Mouse (Mus musculus): ENCODE measurements at regions not wholly inside any gene's neighbourhood (a gene's known extent, or its start where the extent isn't known, plus 50 kb on each side); places are given as distances from the start of the nearest gene placed in this dataset.

DNA sequence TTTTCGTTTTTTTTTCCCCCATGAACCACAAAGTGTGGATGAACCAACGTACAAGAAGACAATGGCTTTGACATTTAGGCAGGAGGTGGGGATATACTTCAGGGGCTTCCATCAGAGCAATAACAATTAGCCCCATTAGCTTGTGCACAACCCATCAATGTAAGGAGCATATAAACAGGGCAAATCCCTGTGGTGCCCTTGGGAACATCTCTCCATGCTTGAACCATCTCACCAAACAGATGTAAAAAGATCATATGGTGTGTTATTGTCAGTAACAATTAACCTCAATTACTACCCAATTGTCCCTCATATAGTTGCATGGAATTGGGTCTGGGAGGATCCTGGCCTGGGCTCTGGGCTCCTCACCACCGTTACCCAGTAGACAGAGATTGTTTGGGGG, 328.5 kb downstream of the Pik3r1 start:
- H3K4me1 ChIP-seq (replicated peaks; ENCODE audit: control insufficient read depth, insufficient read depth, low read length), result no peaks in the 10 kb centered on the region
- no peak overlapping the region for H3K4me3 ChIP-seq (ENCODE audit: low read depth, low read length)
- no peak for TF ChIP-seq CTCF (IDR thresholded peaks at IDR 0.05; ENCODE audit: low read depth)
- no peak overlapping the region for H3K4me2 ChIP-seq (replicated peaks; ENCODE audit: low read depth)
- H3K9me3 ChIP-seq (ENCODE audit: control insufficient read depth), result no peaks in the 10 kb centered on the region
- WGBS, result 82% methylated on average over 3 of the region's 3 CpGs
- H3K27me3 ChIP-seq (replicated peaks; ENCODE audit: control insufficient read depth, insufficient read depth, low read length), result no peaks in the 10 kb centered on the region
- H3K36me3 ChIP-seq (ENCODE audit: control insufficient read depth, insufficient read depth), result no peaks in the 10 kb centered on the region
- no peak for ATAC-seq
- no peak overlapping the region for H3K27ac ChIP-seq (ENCODE audit: low read depth, low read length)
- no peak overlapping the region for H3K9ac ChIP-seq (ENCODE audit: low read depth, low read length)

DNA sequence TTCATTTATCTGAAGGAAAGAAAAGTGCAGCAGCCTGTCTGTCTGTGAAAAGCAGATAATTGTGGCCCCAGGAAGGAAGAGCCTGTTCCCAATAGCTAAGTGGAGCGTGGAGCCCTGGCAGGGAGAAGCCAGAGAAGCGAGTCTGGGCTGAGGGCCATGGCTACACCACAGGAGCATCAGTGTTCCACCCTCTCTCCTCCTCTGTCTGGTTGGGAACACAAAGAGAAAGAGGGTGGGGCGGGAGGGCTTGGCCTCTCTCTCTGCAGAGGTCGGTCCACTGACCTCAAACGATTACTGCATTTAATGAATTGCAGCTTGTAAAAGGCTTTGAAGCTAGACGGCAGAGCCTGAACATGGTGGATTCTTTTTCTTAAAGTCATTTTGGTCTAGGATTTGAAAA, 329.0 kb downstream of the Pik3r1 start:
- Histone ChIP-seq H3K36me3 (ENCODE audit: control insufficient read depth, insufficient read depth) (no peaks in the 10 kb centered on the region), H3K9me3 (ENCODE audit: control insufficient read depth) (no peaks in the 10 kb centered on the region), H3K4me2 (replicated peaks; ENCODE audit: low read depth) (no peak overlapping the region), H3K27me3 (replicated peaks; ENCODE audit: control insufficient read depth, insufficient read depth, low read length) (no peaks in the 10 kb centered on the region), H3K9ac (ENCODE audit: low read depth, low read length) (no peak overlapping the region), H3K4me1 (replicated peaks; ENCODE audit: control insufficient read depth, insufficient read depth, low read length) (no peaks in the 10 kb centered on the region), H3K4me3 (ENCODE audit: low read depth, low read length) (no peak overlapping the region), H3K27ac (ENCODE audit: low read depth, low read length) (no peak overlapping the region)
- ATAC-seq, result no peak
- TF ChIP-seq CTCF (IDR thresholded peaks at IDR 0.05; ENCODE audit: low read depth), result no peak
- 34% methylated on average over 6 of the region's 6 CpGs for WGBS

DNA sequence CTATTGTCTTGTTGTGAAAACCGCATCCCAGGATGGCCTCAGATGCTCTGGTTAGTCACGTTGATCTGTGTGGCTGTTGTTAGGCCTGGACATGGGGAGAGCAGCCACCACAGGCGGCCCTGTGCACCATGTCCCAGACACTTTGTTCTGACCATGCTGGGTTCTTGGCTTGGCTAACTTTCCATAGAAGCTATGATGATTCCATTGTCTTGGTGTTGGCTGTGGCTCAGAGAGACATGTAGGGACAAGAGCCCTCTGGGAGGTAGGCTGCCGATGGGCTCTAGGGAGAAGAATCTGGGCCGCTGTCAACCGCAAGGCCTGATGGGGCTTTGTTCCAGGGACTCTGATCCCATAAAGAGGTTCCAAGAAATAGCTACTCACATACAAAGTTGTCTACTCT, 334.9 kb downstream of the Pik3r1 start:
- Histone ChIP-seq H3K27me3 (replicated peaks; ENCODE audit: control insufficient read depth, insufficient read depth, low read length) (no peaks in the 10 kb centered on the region), H3K4me2 (replicated peaks; ENCODE audit: low read depth) (no peak overlapping the region), H3K4me1 (replicated peaks; ENCODE audit: control insufficient read depth, insufficient read depth, low read length) (peaks cover 5% of the 10 kb centered on the region; the same call in 1 of the 2 replicates), H3K36me3 (ENCODE audit: control insufficient read depth, insufficient read depth) (no peaks in the 10 kb centered on the region), H3K27ac (ENCODE audit: low read depth, low read length) (no peak overlapping the region), H3K4me3 (ENCODE audit: low read depth, low read length) (no peak overlapping the region), H3K9me3 (ENCODE audit: control insufficient read depth) (no peaks in the 10 kb centered on the region), H3K9ac (ENCODE audit: low read depth, low read length) (no peak overlapping the region)
- no peak for ATAC-seq
- WGBS, result 95% methylated on average over 6 of the region's 6 CpGs
- no peak for TF ChIP-seq CTCF (IDR thresholded peaks at IDR 0.05; ENCODE audit: low read depth)

DNA sequence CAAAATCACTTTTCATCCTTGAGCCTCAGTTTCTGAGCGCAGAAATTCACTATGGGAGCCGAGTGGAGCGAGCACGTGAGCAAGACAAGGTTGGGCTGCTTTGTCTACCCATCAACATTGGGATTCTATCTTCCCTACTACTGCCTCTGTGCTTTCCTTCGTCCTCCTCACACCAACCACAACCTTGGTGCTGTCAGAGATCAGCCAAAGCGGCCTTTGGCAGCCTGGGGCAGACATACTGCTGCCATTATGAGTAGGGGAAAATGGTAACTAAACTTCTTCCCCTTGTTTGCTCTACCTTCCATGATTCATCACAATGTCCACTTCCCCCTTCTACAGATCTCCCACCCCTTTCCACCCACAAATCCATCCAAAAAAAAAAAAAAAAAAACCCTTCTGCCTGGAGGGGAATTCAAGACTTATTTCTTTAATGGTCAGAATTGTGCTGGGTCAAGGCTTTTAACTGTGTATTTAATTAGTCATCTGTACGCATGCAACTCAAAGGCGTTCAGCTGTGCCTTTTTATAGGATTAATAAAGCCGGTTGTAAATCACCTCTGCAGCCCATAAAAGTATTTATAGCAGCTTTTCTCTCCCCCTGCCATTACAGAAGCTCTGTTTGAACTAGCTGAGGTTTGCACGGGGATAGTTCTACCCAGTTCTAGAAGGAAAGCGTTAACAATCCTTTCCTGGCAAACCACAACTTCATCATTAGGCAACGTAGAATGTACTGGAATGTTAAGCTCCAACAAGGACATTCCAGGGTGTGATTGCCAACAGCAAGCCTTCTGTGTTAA, 340.4 kb downstream of the Pik3r1 start:
- Histone ChIP-seq H3K9ac (ENCODE audit: low read depth, low read length) (no peak overlapping the region), H3K27me3 (replicated peaks; ENCODE audit: control insufficient read depth, insufficient read depth, low read length) (no peaks in the 10 kb centered on the region), H3K4me3 (ENCODE audit: low read depth, low read length) (no peak overlapping the region), H3K27ac (ENCODE audit: low read depth, low read length) (no peak overlapping the region), H3K4me1 (replicated peaks; ENCODE audit: control insufficient read depth, insufficient read depth, low read length) (peaks cover 7% of the 10 kb centered on the region; the same call in 1 of the 2 replicates), H3K36me3 (ENCODE audit: control insufficient read depth, insufficient read depth) (no peaks in the 10 kb centered on the region), H3K9me3 (ENCODE audit: control insufficient read depth) (no peaks in the 10 kb centered on the region), H3K4me2 (replicated peaks; ENCODE audit: low read depth) (no peak overlapping the region)
- WGBS, result 49% methylated on average over 12 of the region's 12 CpGs
- no peak for TF ChIP-seq CTCF (IDR thresholded peaks at IDR 0.05; ENCODE audit: low read depth)
- no peak for ATAC-seq

DNA sequence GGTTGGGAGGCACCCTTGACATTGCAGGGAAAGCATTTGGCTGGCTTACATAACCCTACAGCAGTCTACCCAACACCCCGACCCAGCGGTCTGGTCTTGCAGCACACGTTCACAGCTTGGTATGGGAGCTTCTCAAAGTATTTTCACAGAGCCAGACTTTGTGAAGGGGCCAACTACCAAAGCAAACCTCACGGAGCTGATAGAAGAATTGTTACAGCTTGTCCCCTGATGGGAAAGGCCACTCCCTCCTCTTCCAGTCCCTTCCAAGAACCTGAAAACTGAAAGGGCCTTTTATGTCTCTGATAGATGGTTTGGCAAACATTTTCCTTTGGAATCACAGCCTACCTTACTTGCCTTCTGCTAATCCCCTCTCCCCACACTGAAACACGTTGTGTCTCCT, 341.6 kb downstream of the Pik3r1 start:
- no peak overlapping the region for H3K27ac ChIP-seq (ENCODE audit: low read depth, low read length)
- H3K9ac ChIP-seq (ENCODE audit: low read depth, low read length), result no peak overlapping the region
- 64% methylated on average over 5 of the region's 5 CpGs for WGBS
- no peaks in the 10 kb centered on the region for H3K9me3 ChIP-seq (ENCODE audit: control insufficient read depth)
- peaks cover 7% of the 10 kb centered on the region; the same call in 1 of the 2 replicates for H3K4me1 ChIP-seq (replicated peaks; ENCODE audit: control insufficient read depth, insufficient read depth, low read length)
- no peak overlapping the region for H3K4me2 ChIP-seq (replicated peaks; ENCODE audit: low read depth)
- no peaks in the 10 kb centered on the region for H3K36me3 ChIP-seq (ENCODE audit: control insufficient read depth, insufficient read depth)
- ATAC-seq, result no peak
- no peak overlapping the region for H3K4me3 ChIP-seq (ENCODE audit: low read depth, low read length)
- H3K27me3 ChIP-seq (replicated peaks; ENCODE audit: control insufficient read depth, insufficient read depth, low read length), result no peaks in the 10 kb centered on the region
- no peak for TF ChIP-seq CTCF (IDR thresholded peaks at IDR 0.05; ENCODE audit: low read depth)

DNA sequence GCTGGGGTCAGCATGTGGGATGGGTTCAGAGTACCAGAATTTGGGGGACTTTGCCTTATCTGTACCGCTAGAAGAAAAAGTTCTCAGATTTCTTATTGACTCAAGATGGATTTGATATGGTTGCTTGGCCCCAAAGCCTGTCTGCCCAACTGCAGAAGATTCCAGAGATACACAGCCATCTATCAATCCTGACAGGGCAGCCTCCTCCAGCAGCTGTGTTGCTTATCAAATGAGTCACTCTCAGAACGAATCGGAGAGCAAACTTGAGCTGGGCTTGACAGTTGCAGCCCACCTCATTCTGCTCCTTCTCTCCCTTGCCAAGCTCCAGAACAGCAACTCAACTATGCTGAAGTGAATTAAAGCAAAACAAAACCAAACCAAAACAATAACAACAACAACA, 345.9 kb downstream of the Pik3r1 start:
- no peak for TF ChIP-seq CTCF (IDR thresholded peaks at IDR 0.05; ENCODE audit: low read depth)
- ATAC-seq, result no peak
- Histone ChIP-seq H3K9me3 (ENCODE audit: control insufficient read depth) (no peaks in the 10 kb centered on the region), H3K27ac (ENCODE audit: low read depth, low read length) (no peak overlapping the region), H3K4me1 (replicated peaks; ENCODE audit: control insufficient read depth, insufficient read depth, low read length) (no peaks in the 10 kb centered on the region), H3K36me3 (ENCODE audit: control insufficient read depth, insufficient read depth) (no peaks in the 10 kb centered on the region), H3K4me2 (replicated peaks; ENCODE audit: low read depth) (no peak overlapping the region), H3K27me3 (replicated peaks; ENCODE audit: control insufficient read depth, insufficient read depth, low read length) (no peaks in the 10 kb centered on the region), H3K4me3 (ENCODE audit: low read depth, low read length) (no peak overlapping the region), H3K9ac (ENCODE audit: low read depth, low read length) (no peak overlapping the region)
- WGBS, result 25% methylated on average over 3 of the region's 3 CpGs

Measured in intestine, postnatal 0 days (tissue).